Mouse (Mus musculus) activated CD4-positive, CD25-positive, alpha-beta regulatory T cell, adult 9 weeks (primary cell): Measurements from ENCODE around the gene Hist1h2bj. TPM values are rescaled to one million over a fixed set of nuclear protein-coding genes. Genes with fewer than 3 reads are reported as not detected.

Experiments used
- polyA plus RNA-seq: library from polyadenylated mRNA; unstranded; fragments of 100-300 nt; shearing (Covaris generic); gene quantifications from one replicate; pipeline ENCODE4 v1.2.1, GENCODE M21; 2017

The Hist1h2bj gene
- 3.6 TPM for polyA plus RNA-seq

DNA sequence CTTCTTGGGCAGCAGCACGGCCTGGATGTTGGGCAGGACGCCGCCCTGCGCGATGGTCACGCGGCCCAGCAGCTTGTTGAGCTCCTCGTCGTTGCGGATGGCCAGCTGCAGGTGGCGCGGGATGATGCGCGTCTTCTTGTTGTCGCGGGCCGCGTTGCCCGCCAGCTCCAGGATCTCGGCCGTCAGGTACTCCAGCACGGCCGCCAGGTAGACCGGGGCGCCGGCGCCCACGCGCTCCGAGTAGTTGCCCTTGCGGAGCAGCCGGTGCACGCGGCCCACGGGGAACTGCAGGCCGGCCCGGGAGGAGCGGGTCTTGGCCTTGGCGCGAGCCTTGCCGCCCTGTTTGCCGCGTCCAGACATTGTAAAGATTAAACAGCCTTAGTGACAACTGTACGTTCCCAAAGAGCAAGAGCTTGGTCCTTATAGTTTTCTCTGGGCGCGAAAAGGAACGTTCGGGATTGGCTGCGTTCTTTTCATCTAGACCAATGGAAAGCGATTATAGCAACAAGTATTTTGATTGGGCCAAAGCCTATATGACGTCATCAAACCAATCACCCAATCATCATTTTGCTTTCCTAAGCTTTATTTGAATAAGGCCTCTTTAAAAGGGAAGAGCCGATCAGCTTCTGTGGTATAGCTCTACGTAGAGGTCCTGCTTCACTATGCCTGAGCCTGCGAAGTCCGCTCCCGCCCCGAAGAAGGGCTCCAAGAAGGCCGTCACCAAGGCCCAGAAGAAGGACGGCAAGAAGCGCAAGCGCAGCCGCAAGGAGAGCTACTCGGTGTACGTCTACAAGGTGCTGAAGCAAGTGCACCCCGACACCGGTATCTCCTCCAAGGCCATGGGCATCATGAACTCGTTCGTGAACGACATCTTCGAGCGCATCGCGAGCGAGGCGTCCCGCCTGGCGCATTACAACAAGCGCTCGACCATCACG lies at the start of gene Hist1h2bj, which contains the start of gene Hist1h2ag:
Gene Hist1h2bj, plus strand, starts transcription at position 647 of the 935 bp plus-strand sequence.
Gene Hist1h2ag, minus strand, starts transcription at position 377 of the 935 bp plus-strand sequence.

DNA sequence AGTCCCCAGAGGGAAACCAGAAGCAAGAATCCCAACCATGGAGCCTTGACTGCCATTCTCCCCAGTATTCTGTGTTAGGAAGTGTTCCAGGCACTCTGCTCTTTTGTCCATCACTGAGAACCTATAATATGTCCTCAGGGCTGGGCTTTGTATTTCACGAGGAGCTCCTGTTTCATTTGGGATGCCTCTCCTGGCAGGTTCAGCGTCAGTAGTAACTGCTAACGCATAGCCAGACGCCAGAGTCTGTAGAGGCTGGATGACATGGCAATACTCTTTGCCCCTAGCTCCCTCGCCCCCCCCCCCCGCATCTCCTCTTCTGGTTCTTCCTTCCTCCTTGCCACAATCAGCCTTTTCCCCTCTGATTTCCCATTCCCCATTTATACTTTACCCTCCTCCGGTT lies 33.4 kb upstream of the Hist1h2bj start, which contains the start of gene Prss16:
Gene Prss16, minus strand, starts transcription at position 101 of the 400 bp plus-strand sequence.

DNA sequence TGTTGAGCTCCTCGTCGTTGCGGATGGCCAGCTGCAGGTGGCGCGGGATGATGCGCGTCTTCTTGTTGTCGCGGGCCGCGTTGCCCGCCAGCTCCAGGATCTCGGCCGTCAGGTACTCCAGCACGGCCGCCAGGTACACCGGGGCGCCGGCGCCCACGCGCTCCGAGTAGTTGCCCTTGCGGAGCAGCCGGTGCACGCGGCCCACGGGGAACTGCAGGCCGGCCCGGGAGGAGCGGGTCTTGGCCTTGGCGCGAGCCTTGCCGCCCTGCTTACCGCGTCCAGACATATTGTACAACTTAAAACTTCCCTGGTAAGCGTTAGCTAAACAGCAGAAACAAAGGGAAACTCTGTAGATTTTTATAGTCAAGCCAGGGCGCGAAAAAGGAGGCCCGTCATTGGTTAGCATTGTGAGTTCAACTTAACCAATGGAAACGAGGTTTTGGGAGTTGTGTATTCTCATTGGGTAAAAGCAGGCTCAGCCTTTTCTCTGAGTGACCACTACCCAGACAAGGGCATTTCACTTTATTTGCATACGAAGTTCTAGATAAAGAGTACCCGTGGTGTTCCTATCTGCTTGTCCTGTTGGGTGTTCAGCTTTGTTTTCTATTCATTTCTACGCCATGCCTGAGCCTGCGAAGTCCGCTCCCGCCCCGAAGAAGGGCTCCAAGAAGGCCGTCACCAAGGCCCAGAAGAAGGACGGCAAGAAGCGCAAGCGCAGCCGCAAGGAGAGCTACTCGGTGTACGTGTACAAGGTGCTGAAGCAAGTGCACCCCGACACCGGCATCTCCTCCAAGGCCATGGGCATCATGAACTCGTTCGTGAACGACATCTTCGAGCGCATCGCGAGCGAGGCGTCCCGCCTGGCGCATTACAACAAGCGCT lies 7.5 kb upstream of the Hist1h2bj start, which contains the start of the genes Hist1h2ah and Hist1h2bk:
Gene Hist1h2ah, minus strand, starts transcription at position 302 of the 882 bp plus-strand sequence.
Gene Hist1h2bk, plus strand, starts transcription at position 604 of the 882 bp plus-strand sequence.

DNA sequence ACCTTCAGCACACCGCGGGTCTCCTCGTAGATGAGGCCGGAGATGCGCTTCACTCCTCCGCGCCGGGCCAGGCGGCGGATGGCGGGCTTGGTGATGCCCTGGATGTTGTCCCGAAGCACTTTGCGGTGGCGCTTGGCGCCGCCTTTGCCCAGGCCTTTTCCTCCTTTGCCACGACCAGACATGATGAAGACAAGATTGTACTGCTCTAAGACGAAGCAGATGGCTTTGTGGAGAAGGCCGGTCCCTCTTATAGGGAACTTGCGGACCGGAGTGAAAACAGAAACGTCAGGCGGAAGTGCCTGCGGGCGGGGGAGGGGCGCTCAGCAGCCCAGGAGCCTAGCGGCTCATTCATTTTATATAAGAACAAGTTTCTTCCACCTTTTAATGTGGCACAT lies 1.9 kb upstream of the Hist1h2bj start, which contains the start of gene Hist1h4i:
Gene Hist1h4i, minus strand, starts transcription at position 221 of the 395 bp plus-strand sequence.

GRCm38 (mm10) chr13:22084140-22084539 lies 41.1 kb downstream of the Hist1h2bj start, which contains the start of gene Vmn1r188:
TSS of gene Vmn1r188 (plus strand) at chr13:22084440.

Other genes starting within 250 kb of the Hist1h2bj start
- gene Hist1h2bq, start 233.0 kb upstream of the Hist1h2bj start, polyA plus RNA-seq: 9.2 TPM
- not detected for gene Hist1h2ao, start 232.7 kb upstream of the Hist1h2bj start, polyA plus RNA-seq
- 32.8 TPM for gene Hist1h4m, start 231.5 kb upstream of the Hist1h2bj start, polyA plus RNA-seq
- gene Hist1h4n, start 211.0 kb upstream of the Hist1h2bj start, polyA plus RNA-seq: 20.2 TPM
- 122 TPM for gene Hist1h2ap, start 209.7 kb upstream of the Hist1h2bj start, polyA plus RNA-seq
- 8.9 TPM for gene Hist1h2br, start 209.5 kb upstream of the Hist1h2bj start, polyA plus RNA-seq
- gene Zfp184, start 98.1 kb upstream of the Hist1h2bj start, polyA plus RNA-seq: 0.32 TPM
- gene Pom121l2, start 62.0 kb upstream of the Hist1h2bj start, polyA plus RNA-seq: not detected
- 0.23 TPM for gene Prss16, start 33.5 kb upstream of the Hist1h2bj start, polyA plus RNA-seq
- gene Hist1h2ah, start 7.6 kb upstream of the Hist1h2bj start, polyA plus RNA-seq: not detected
- gene Hist1h2bk, start 7.3 kb upstream of the Hist1h2bj start, polyA plus RNA-seq: not detected
- gene Hist1h4i, start 1.9 kb upstream of the Hist1h2bj start, polyA plus RNA-seq: 17.7 TPM
- 1.4 TPM for gene Hist1h2ag, start 270 bp upstream of the Hist1h2bj start, polyA plus RNA-seq
- not detected for gene Vmn1r188, start 41.2 kb downstream of the Hist1h2bj start, polyA plus RNA-seq
- gene Vmn1r189, start 62.6 kb downstream of the Hist1h2bj start, polyA plus RNA-seq: not detected
- gene Vmn1r191, start 140.8 kb downstream of the Hist1h2bj start, polyA plus RNA-seq: not detected
- not detected for gene Vmn1r192, start 147.9 kb downstream of the Hist1h2bj start, polyA plus RNA-seq
- gene Vmn1r193, start 179.9 kb downstream of the Hist1h2bj start, polyA plus RNA-seq: not detected
- not detected for gene Vmn1r194, start 201.0 kb downstream of the Hist1h2bj start, polyA plus RNA-seq
- gene Vmn1r195, start 227.3 kb downstream of the Hist1h2bj start, polyA plus RNA-seq: not detected
- gene Vmn1r196, start 246.7 kb downstream of the Hist1h2bj start, polyA plus RNA-seq: not detected